Mouse (Mus musculus): ENCODE results near the gene Zyg11a. TPM values are rescaled to one million over a fixed set of nuclear protein-coding genes. Genes with fewer than 3 reads are reported as not detected.

The Zyg11a gene
- total RNA-seq (2014; rRNA removed), result 0.42 TPM in 1 of 2 replicates, not detected in the other
- polyA plus RNA-seq (2015; fragmentation: Nextera tagmentation; extraction: Ambion mirVana), result 0.10 TPM in 1 of 2 replicates, not detected in the other

DNA sequence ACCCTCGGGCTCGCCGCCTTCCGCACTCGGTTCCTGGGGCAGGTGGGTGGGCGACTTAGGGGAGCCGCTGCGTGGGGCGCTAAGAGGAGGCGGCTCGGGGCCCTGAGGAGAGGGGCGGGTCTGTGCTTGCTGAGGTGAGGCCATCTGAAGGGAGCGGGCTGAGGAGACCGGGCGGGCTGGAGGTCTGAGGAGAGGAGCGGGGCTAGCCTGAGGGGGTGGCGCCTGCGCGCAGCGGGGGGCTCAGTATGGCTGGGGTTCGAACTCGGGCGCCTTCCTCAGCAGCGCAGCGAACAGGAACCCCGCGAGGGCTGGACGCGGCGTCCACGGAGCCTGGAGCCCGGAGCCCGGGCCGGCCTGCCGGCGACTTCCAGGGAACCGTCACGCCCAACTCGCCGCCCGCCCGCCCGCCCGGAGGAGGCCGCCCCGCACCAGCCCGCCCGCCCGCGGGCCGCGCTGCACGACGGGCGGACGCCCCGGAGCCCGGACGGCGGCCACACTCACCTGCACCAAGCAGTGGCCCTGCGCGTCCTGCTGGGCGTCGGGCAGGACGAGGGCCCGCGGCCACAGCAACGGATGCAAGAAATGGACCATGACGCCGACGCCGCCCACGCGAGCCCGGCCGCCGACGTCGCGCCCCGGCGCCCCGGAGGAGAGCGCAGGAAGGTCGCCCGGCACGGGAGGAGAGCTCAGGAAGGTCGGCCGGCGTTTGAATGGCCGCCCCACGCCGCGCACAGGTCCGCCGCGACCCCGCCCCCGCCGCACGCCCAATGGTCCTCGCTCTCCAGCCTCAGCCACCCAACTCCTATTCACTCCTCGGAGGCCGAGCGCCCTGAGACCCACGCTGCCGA is at the start of gene Zyg11a:
TSS of gene Zyg11a (minus strand) at position 717 of the 848 bp plus-strand sequence.
- H3K9me3 ChIP-seq (ENCODE audit: low read length), result no peaks in the 10 kb centered on the region
- H3K4me1 ChIP-seq (ENCODE audit: insufficient read depth, low read length), result no peaks in the 10 kb centered on the region
- ATAC-seq (peak; percentile 38; the same call in 1 of the 2 replicates), DNase-seq (ENCODE audit: low spot score) (no peak)
- 2% methylated on average over 63 of the region's 107 CpGs for WGBS
- H3K9ac ChIP-seq (replicated peaks; ENCODE audit: low read length), result no peak within 1 kb of the TSS
- peak within 1 kb of the TSS; percentile 39 for H3K4me3 ChIP-seq (ENCODE audit: low read length)
- peaks cover 14% of the 10 kb centered on the region; the same call in 1 of the 2 replicates for H3K27me3 ChIP-seq (ENCODE audit: insufficient read depth, low read length)
- no peaks in the 10 kb centered on the region for H3K36me3 ChIP-seq (ENCODE audit: insufficient read depth, low read length)
- H3K27ac ChIP-seq, result no peak within 1 kb of the TSS
- H3K4me2 ChIP-seq (ENCODE audit: low read depth, low read length), result peak within 1 kb of the TSS; percentile 50
- no peak for TF ChIP-seq CTCF (IDR thresholded peaks at IDR 0.05; ENCODE audit: low read depth)

DNA sequence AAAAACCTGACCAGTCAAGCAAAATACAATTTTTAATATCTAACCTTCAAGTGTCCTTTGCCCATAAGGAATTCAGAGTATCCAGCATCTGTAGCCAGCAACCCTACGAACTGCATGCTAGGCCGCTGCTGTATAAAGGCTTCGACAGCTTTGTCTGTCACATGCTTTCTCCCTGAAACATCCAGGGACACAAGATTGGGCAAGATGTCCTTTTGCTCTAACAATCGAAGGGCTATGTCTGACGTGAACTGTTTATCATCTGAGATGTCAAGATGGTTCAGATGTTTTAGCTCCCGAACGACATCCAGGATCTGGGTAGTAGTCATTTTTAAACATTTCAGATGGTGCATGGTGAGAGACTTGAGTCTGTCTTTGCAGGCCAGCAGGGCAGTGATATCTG is 47.9 kb upstream of the Zyg11a start:
- Histone ChIP-seq H3K36me3 (ENCODE audit: insufficient read depth, low read length) (peaks cover 19% of the 10 kb centered on the region), H3K9ac (replicated peaks; ENCODE audit: low read length) (no peak overlapping the region), H3K27me3 (ENCODE audit: insufficient read depth, low read length) (no peaks in the 10 kb centered on the region), H3K4me2 (ENCODE audit: low read depth, low read length) (no peak overlapping the region), H3K4me1 (ENCODE audit: insufficient read depth, low read length) (no peaks in the 10 kb centered on the region), H3K9me3 (ENCODE audit: low read length) (no peaks in the 10 kb centered on the region), H3K27ac (no peak overlapping the region), H3K4me3 (ENCODE audit: low read length) (no peak overlapping the region)
- DNase-seq (ENCODE audit: low spot score), result no peak
- 92% methylated on average over 7 of the region's 7 CpGs for WGBS
- TF ChIP-seq CTCF (IDR thresholded peaks at IDR 0.05; ENCODE audit: low read depth), result no peak
- ATAC-seq, result no peak

- peak; percentile 43 for TF ChIP-seq CTCF (IDR thresholded peaks at IDR 0.05; ENCODE audit: low read depth)
- no peak overlapping the region for H3K4me2 ChIP-seq (ENCODE audit: low read depth, low read length)
- ATAC-seq (no peak), DNase-seq (ENCODE audit: low spot score) (no peak)
- H3K9me3 ChIP-seq (ENCODE audit: low read length), result no peaks in the 10 kb centered on the region
- 93% methylated on average over 6 of the region's 6 CpGs for WGBS
- H3K4me1 ChIP-seq (ENCODE audit: insufficient read depth, low read length), result no peaks in the 10 kb centered on the region
- H3K36me3 ChIP-seq (ENCODE audit: insufficient read depth, low read length), result peaks cover 43% of the 10 kb centered on the region
- H3K9ac ChIP-seq (replicated peaks; ENCODE audit: low read length), result no peak overlapping the region
- no peak overlapping the region for H3K4me3 ChIP-seq (ENCODE audit: low read length)
- H3K27ac ChIP-seq, result no peak overlapping the region
- no peaks in the 10 kb centered on the region for H3K27me3 ChIP-seq (ENCODE audit: insufficient read depth, low read length)
Measured at GRCm38 (mm10) chr4:108253317-108253716, 35.5 kb upstream of the Zyg11a start.

DNA sequence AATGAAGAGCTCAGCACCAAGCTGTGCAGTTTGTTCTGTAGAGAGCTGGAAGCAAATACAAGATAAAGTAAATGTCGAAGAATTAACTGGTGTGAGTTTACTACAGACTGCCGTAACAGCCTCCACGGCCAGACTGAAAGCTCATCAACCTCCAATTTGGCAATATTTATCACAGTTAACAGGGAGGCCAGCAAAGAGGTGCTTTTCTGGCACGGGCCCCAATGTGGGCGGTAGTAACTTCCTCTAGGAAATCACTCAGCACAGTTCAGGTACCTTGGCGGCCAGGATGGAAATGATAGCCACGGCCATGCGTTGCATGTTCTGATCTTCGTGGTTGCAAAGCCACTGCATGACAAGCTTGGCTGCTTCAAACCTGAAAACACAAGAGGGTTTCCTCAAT is 32.7 kb upstream of the Zyg11a start:
- no peak for TF ChIP-seq CTCF (IDR thresholded peaks at IDR 0.05; ENCODE audit: low read depth)
- Histone ChIP-seq H3K27me3 (ENCODE audit: insufficient read depth, low read length) (no peaks in the 10 kb centered on the region), H3K4me3 (ENCODE audit: low read length) (no peak overlapping the region), H3K36me3 (ENCODE audit: insufficient read depth, low read length) (peaks cover 37% of the 10 kb centered on the region), H3K4me2 (ENCODE audit: low read depth, low read length) (no peak overlapping the region), H3K9ac (replicated peaks; ENCODE audit: low read length) (no peak overlapping the region), H3K9me3 (ENCODE audit: low read length) (no peaks in the 10 kb centered on the region), H3K27ac (no peak overlapping the region), H3K4me1 (ENCODE audit: insufficient read depth, low read length) (no peaks in the 10 kb centered on the region)
- DNase-seq (ENCODE audit: low spot score) (no peak), ATAC-seq (no peak)
- 96% methylated on average over 9 of the region's 9 CpGs for WGBS

GRCm38 (mm10) chr4:108249314-108249713 is 31.5 kb upstream of the Zyg11a start:
- Histone ChIP-seq H3K4me1 (ENCODE audit: insufficient read depth, low read length) (no peaks in the 10 kb centered on the region), H3K36me3 (ENCODE audit: insufficient read depth, low read length) (peaks cover 37% of the 10 kb centered on the region), H3K4me3 (ENCODE audit: low read length) (no peak overlapping the region), H3K4me2 (ENCODE audit: low read depth, low read length) (no peak overlapping the region), H3K27me3 (ENCODE audit: insufficient read depth, low read length) (no peaks in the 10 kb centered on the region), H3K27ac (no peak overlapping the region), H3K9me3 (ENCODE audit: low read length) (no peaks in the 10 kb centered on the region), H3K9ac (replicated peaks; ENCODE audit: low read length) (no peak overlapping the region)
- ATAC-seq, result no peak
- WGBS, result 90% methylated on average over 3 of the region's 3 CpGs
- no peak for DNase-seq (ENCODE audit: low spot score)
- TF ChIP-seq CTCF (IDR thresholded peaks at IDR 0.05; ENCODE audit: low read depth), result peak; percentile 41

DNA sequence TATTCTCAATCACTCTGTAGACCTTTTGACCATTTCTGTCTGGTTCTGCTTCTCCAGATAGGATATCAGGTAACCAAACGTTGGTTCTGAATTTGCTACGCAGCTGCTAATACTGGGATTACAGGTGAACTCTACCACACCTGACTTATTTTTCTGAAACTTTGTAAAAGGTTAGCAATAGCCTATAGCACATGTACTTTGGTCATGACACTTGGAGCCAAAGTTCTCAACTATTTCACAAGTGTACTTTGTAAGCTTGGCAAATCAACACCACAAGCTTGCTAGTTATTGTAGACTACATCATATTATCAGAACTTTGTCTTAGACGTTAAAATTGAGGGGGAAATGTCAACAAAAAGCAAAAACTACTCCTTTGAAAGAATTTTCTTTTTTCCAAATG is 15.8 kb upstream of the Zyg11a start:
- Histone ChIP-seq H3K9me3 (ENCODE audit: low read length) (no peaks in the 10 kb centered on the region), H3K27ac (no peak overlapping the region), H3K36me3 (ENCODE audit: insufficient read depth, low read length) (peaks cover 31% of the 10 kb centered on the region), H3K27me3 (ENCODE audit: insufficient read depth, low read length) (no peaks in the 10 kb centered on the region), H3K9ac (replicated peaks; ENCODE audit: low read length) (no peak overlapping the region), H3K4me1 (ENCODE audit: insufficient read depth, low read length) (no peaks in the 10 kb centered on the region), H3K4me2 (ENCODE audit: low read depth, low read length) (no peak overlapping the region), H3K4me3 (ENCODE audit: low read length) (no peak overlapping the region)
- ATAC-seq, result no peak
- no peak for TF ChIP-seq CTCF (IDR thresholded peaks at IDR 0.05; ENCODE audit: low read depth)
- WGBS, result 93% methylated on average over 3 of the region's 3 CpGs
- DNase-seq (ENCODE audit: low spot score), result no peak

DNA sequence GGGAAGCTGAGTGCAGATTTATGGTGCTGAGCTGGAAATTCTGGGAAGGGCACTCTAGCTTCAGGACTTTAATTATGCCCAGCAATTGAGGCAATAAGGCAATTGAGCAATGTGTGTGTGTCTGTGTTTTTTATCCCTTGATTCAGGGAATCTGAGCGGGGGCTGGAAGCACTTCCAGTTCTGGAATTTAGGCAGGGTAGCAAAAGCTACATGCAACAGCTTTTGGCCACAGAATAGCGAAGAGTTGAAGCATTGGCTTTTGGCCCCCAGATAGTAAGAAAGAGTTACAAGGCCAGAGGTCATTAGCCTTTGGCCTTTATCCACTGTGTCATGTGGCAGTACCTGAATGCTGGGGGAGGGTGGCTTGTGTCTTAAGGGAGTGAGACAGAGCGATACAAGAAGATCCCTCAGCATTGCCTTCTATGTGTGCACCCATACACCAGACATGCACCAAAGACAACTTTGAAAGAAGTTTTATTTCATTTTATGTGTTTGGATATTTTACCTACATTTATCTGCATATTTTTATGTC is 7.6 kb upstream of the Zyg11a start:
- Histone ChIP-seq H3K4me2 (ENCODE audit: low read depth, low read length) (no peak overlapping the region), H3K9me3 (ENCODE audit: low read length) (no peaks in the 10 kb centered on the region), H3K27ac (no peak overlapping the region), H3K9ac (replicated peaks; ENCODE audit: low read length) (no peak overlapping the region), H3K4me1 (ENCODE audit: insufficient read depth, low read length) (no peaks in the 10 kb centered on the region), H3K27me3 (ENCODE audit: insufficient read depth, low read length) (no peaks in the 10 kb centered on the region), H3K36me3 (ENCODE audit: insufficient read depth, low read length) (no peaks in the 10 kb centered on the region), H3K4me3 (ENCODE audit: low read length) (no peak overlapping the region)
- DNase-seq (ENCODE audit: low spot score), result no peak
- no peak for TF ChIP-seq CTCF (IDR thresholded peaks at IDR 0.05; ENCODE audit: low read depth)
- no peak for ATAC-seq
- WGBS, result 35% methylated on average over 3 of the region's 3 CpGs

All from hindbrain, postnatal 0 days (tissue).